Mouse (Mus musculus): ENCODE results near the gene Flywch2. TPM values are rescaled to one million over a fixed set of nuclear protein-coding genes. Genes with fewer than 3 reads are reported as not detected.
"Not testable (repeated sequence)": the region's sequence is repeated elsewhere in the genome, so short reads cannot be mapped to it uniquely, and the experiment has no call there.

Flywch2 gene
- polyA plus RNA-seq, 1 experiment = 27.2 TPM

DNA sequence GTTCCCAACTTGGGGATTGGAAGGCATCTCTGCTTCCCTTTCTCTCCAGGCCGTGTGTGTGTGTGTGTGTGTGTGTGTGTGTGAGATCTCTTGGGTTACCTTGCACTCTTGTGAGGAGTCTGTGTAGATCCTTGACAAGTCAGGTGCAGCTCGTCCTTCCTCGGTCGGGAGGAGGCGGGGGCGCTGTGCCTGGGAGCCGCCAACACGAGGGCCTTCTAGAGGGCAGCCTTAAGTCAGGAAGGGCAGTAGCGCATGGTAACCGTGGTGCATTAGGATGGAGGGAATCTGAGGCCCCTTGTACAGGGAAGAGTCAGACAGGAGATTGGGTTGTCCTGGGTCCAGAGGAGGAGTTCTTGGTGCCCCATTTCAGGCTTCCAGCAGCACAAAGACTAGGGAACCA lies 9.7 kb downstream of the Flywch2 start:
- Histone ChIP-seq H3K4me1 (ENCODE audit: control insufficient read depth, insufficient read depth, low read length) (0 out of 2 replicates have a peak, but pooled peaks cover 2% of the 10 kb centered on the region), H3K27ac (ENCODE audit: insufficient read depth, low read length) (no peak overlapping the region), H3K4me3 (ENCODE audit: insufficient read depth, low read length) (no peak overlapping the region)
- TF ChIP-seq CTCF (IDR thresholded peaks at IDR 0.05; ENCODE audit: extremely low read depth, insufficient read depth, low read length) (no peak), POLR2A (IDR thresholded peaks at IDR 0.05; ENCODE audit: extremely low read depth, insufficient read depth, low read length) (no peak)

DNA sequence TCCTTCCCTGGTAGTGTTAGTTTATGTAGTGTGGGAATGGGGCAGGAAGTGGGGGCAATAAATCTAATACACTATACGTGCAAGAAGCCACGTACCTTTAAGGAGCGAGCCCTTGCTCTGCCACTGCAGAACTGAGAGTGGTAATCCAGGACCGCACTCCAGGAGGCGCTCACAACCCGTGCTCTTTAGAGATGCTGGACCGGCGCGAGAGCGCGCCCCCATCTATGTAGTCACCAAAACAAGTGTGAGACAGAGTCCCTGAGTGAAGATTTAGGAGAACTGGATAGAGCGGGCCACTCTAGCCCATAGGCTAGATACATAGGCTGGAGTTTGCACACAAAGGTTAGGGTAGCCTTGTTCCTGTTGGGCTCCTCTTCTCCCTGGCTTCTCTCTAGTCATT lies 11.8 kb downstream of the Flywch2 start:
- Histone ChIP-seq H3K4me1 (ENCODE audit: control insufficient read depth, insufficient read depth, low read length) (peaks cover 6% of the 10 kb centered on the region; the same call in 1 of the 2 replicates), H3K27ac (ENCODE audit: insufficient read depth, low read length) (no peak overlapping the region), H3K4me3 (ENCODE audit: insufficient read depth, low read length) (no peak overlapping the region)
- TF ChIP-seq POLR2A (IDR thresholded peaks at IDR 0.05; ENCODE audit: extremely low read depth, insufficient read depth, low read length) = no peak
- TF ChIP-seq CTCF (IDR thresholded peaks at IDR 0.05; ENCODE audit: extremely low read depth, insufficient read depth, low read length) = peak; percentile 82

DNA sequence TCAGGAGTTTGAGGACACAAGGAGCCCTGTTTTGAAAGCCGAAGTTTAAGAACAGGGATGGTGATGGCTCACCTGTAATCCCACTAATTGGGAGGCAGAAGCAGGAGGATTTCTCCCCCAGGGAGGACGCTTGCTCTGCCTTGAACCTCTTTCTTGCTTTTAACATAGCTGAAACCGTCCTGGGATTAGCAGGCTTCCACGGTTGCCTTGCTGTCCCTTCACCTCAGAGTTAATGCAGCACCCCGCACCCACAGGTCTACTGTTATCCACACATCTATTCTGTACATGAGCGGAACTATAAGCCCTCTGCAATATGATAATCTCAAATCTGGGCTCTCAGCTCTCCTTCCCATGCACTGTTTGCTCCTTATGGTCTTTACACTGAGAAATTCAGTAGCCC lies 12.2 kb downstream of the Flywch2 start:
- H3K4me1 ChIP-seq (ENCODE audit: control insufficient read depth, insufficient read depth, low read length) = peaks cover 6% of the 10 kb centered on the region; the same call in 1 of the 2 replicates
- TF ChIP-seq POLR2A (IDR thresholded peaks at IDR 0.05; ENCODE audit: extremely low read depth, insufficient read depth, low read length) (no peak), CTCF (IDR thresholded peaks at IDR 0.05; ENCODE audit: extremely low read depth, insufficient read depth, low read length) (no peak)
- H3K27ac ChIP-seq (ENCODE audit: insufficient read depth, low read length) = no peak overlapping the region
- H3K4me3 ChIP-seq (ENCODE audit: insufficient read depth, low read length) = no peak overlapping the region

DNA sequence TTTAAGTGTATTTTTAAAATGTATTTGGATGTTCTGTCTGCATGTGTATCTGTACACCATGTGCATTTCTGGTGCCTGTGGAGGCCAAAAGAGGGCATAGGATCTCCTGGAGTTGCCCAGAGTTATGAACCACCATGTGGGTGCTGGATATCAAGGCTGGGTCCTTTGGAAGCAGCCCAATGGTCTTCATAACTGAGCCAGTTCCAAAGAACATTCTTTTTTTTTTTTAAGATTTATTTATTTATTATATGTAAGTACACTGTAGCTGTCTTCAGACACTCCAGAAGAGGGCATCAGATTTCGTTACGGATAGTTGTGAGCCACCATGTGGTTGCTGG lies 13.7 kb downstream of the Flywch2 start:
- peak overlapping the region; percentile 97; the same call in 1 of the 2 replicates for H3K4me3 ChIP-seq (ENCODE audit: insufficient read depth, low read length)
- H3K4me1 ChIP-seq (ENCODE audit: control insufficient read depth, insufficient read depth, low read length); H3K27ac ChIP-seq (ENCODE audit: insufficient read depth, low read length): not testable (repeated sequence)

DNA sequence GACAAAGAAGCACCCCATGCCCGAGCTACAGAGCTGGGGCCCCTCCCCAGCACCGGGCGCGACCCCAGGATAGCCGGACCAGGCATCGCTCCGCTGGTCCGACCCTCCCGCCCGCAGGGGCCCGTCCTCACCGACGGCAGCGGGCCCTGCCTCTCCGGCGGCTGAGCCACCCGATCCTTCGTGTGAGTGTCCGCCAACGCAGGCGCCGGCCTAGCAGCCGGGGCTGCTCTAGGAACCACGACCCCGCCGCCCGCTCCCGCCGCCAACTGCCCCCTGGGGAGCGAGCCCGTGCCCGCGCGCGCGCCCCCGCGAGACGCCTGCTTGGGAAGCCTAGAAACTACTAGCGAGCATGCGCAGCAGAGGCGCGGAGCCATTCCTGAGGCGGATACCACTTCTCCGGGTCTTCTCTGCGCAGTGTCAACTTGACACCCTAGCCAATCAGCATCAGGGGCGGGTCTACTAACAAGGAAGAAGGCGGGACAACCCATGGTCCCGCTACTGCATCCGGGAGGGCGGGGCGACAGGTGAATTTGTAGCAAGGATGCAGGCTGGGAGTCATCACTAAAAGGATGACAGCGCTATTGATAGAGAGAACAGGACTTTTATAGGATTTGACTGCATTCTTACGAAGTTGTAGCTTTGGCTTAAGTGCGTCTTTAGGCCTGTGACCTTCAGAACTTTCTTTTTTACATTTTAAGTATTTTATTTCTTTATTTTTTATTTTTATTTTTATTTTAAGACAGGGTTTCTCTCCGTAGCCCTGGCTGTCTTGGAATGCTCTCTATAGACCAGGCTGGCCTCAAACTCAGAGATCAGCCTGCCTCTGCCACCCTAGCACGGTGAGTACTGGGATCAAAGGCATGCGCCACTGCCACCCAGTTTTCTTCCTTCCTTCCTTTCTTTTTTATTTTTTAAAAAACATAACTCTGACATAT lies 14.3 kb downstream of the Flywch2 start, which contains the start of gene Flywch1:
Flywch1 (minus strand) TSS at position 319 of the 935 bp plus-strand sequence.
- Histone ChIP-seq H3K4me1 (ENCODE audit: control insufficient read depth, insufficient read depth, low read length) (peaks cover 6% of the 10 kb centered on the region), H3K27ac (ENCODE audit: insufficient read depth, low read length) (peak within 1 kb of the TSS; percentile 77), H3K4me3 (ENCODE audit: insufficient read depth, low read length) (peak within 1 kb of the TSS; percentile 97)
- TF ChIP-seq CTCF (IDR thresholded peaks at IDR 0.05; ENCODE audit: extremely low read depth, insufficient read depth, low read length) (no peak), POLR2A (IDR thresholded peaks at IDR 0.05; ENCODE audit: extremely low read depth, insufficient read depth, low read length) (peak; percentile 75; the same call in 1 of the 2 replicates)

DNA sequence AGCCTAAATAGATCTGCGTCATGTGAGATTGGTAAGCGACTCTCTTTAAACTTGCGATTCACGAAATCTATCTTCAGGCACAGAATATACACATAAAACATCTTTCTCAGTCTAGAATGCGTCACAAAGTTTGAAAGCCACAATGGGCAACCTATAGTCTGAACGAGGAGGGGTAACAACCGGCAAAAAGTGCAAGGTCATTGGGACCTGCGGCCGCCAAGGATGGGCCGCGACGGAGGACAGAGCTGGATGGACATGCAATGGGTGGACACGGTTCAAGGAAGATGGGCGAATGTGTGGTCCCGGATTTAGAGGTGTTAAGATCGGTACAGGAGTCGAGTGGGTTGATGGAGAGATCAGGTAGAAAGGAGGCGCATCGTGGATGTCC lies 15.0 kb downstream of the Flywch2 start:
- TF ChIP-seq CTCF (IDR thresholded peaks at IDR 0.05; ENCODE audit: extremely low read depth, insufficient read depth, low read length) = no peak
- Histone ChIP-seq H3K4me3 (ENCODE audit: insufficient read depth, low read length) (peak overlapping the region; percentile 97), H3K27ac (ENCODE audit: insufficient read depth, low read length) (peak overlapping the region; percentile 77), H3K4me1 (ENCODE audit: control insufficient read depth, insufficient read depth, low read length) (peaks cover 6% of the 10 kb centered on the region)

DNA sequence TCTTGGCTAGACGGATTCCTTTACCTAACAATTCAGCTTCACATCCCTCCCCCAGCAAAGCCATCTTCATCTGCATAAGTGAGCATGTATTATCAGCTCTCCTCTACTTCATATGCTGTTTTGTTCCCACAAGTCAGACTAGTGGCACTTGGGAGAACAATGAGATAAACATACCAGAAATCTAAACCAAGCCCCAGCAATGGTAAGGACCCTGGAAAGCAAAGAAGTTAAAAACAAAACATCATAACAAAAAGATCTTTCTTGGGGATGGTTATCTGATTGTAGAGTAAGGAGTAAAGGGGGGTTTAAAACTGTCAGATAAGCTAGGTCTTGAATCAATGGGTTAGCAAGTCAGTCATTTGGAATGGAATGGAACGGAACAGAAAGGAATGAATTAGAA lies 15.4 kb downstream of the Flywch2 start:
- Histone ChIP-seq H3K4me3 (ENCODE audit: insufficient read depth, low read length) (peak overlapping the region; percentile 97), H3K27ac (ENCODE audit: insufficient read depth, low read length) (no peak overlapping the region), H3K4me1 (ENCODE audit: control insufficient read depth, insufficient read depth, low read length) (peaks cover 6% of the 10 kb centered on the region)
- TF ChIP-seq POLR2A (IDR thresholded peaks at IDR 0.05; ENCODE audit: extremely low read depth, insufficient read depth, low read length) (no peak), CTCF (IDR thresholded peaks at IDR 0.05; ENCODE audit: extremely low read depth, insufficient read depth, low read length) (no peak)

DNA sequence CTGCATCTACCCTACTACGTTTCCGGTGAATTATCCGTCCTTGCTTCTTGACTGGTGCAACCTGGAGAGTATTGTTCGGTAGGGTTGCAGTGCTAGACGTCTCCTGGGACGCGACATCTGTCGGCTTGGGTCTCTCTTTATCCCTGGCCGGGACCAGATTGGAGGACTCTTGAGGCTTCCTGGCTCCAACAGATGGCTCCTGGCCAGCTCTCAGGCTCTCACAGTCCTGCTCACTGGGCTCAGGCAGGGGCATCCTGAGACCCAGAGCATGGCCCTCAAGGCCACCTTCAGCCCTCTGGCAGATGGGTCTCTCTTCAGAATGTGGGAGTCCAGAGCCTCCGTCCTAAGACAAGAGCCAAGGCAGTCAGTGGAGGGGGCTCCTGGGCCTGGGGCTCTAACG lies 22.9 kb downstream of the Flywch2 start:
- H3K4me1 ChIP-seq (ENCODE audit: control insufficient read depth, insufficient read depth, low read length) = no peaks in the 10 kb centered on the region
- no peak overlapping the region for H3K4me3 ChIP-seq (ENCODE audit: insufficient read depth, low read length)
- H3K27ac ChIP-seq (ENCODE audit: insufficient read depth, low read length) = no peak overlapping the region
- no peak for TF ChIP-seq CTCF (IDR thresholded peaks at IDR 0.05; ENCODE audit: extremely low read depth, insufficient read depth, low read length)
- no peak for TF ChIP-seq POLR2A (IDR thresholded peaks at IDR 0.05; ENCODE audit: extremely low read depth, insufficient read depth, low read length)

DNA sequence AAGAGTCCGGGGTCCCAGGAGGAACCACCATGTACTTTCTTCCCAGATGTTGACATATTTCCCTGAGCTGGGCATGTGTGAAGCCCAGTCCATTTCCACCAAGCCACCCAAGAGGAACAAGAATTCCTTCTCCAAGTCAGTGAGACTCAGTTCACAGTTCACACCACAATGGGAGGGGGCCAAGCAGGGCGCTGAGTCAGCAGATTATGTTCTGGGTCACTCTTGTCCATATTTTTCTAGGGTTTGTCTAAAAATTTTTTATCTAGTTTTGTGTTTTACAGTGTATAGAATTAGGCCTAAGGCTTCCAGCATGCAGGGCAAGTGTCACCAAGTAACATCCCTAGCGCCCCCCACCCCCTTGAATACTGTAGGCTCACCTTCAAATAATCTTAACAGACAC lies 24.7 kb downstream of the Flywch2 start:
- H3K27ac ChIP-seq (ENCODE audit: insufficient read depth, low read length) = no peak overlapping the region
- H3K4me3 ChIP-seq (ENCODE audit: insufficient read depth, low read length) = no peak overlapping the region
- TF ChIP-seq CTCF (IDR thresholded peaks at IDR 0.05; ENCODE audit: extremely low read depth, insufficient read depth, low read length) (no peak), POLR2A (IDR thresholded peaks at IDR 0.05; ENCODE audit: extremely low read depth, insufficient read depth, low read length) (no peak)
- H3K4me1 ChIP-seq (ENCODE audit: control insufficient read depth, insufficient read depth, low read length) = no peaks in the 10 kb centered on the region

DNA sequence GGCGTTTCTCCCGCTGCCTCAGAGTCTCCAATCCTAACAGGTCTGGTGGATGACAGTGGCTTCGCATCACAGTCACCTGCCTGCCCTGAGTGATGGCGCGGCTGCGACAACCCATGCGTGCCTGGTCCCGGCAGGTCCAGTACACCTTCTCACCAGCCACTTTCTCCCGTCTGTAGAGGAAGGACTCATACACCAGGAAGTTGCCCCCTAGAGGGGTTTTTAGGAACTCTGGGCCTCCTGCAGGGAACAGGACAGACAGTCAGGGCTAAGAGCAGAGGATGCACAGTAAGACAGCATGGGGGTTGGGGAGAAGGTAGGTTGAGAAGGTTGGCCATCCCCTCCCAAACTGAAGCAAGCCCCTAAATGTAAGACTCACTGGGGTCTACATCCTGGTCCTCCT lies 25.6 kb downstream of the Flywch2 start:
- Histone ChIP-seq H3K4me1 (ENCODE audit: control insufficient read depth, insufficient read depth, low read length) (no peaks in the 10 kb centered on the region), H3K4me3 (ENCODE audit: insufficient read depth, low read length) (no peak overlapping the region), H3K27ac (ENCODE audit: insufficient read depth, low read length) (no peak overlapping the region)
- TF ChIP-seq POLR2A (IDR thresholded peaks at IDR 0.05; ENCODE audit: extremely low read depth, insufficient read depth, low read length) (no peak), CTCF (IDR thresholded peaks at IDR 0.05; ENCODE audit: extremely low read depth, insufficient read depth, low read length) (no peak)

Measured in cortical plate, adult 2 months (tissue).